Mouse (Mus musculus) layer of hippocampus, postnatal 36 days (tissue): Measurements from ENCODE around the gene Rwdd2b. TPM values are rescaled to one million over a fixed set of nuclear protein-coding genes. Genes with fewer than 3 reads are reported as not detected.

Experiments
- DNase-seq, 2 experiments: peaks; one replicate each; pipeline ENCODE4 v3.0.0; 2022
- total RNA-seq, 2 experiments: library from RNA; stranded (reverse); gene quantifications; 2 replicates each; pipeline ENCODE4 v1.2.3; 2021

Gene Rwdd2b
- total RNA-seq, 2 experiments from 2014 or later, result 9.1 to 10.3 TPM

- no peak for DNase-seq
These were observed 35.4 kb downstream of the Rwdd2b start for GRCm38 (mm10) chr16:87405001-87405400.

- DNase-seq, result peak; percentile 40 to 45
These were observed 46.4 kb downstream of the Rwdd2b start for GRCm38 (mm10) chr16:87393813-87394548.

GRCm38 (mm10) chr16:87387444-87387977 lies 52.9 kb downstream of the Rwdd2b start:
- DNase-seq, result no peak

DNA sequence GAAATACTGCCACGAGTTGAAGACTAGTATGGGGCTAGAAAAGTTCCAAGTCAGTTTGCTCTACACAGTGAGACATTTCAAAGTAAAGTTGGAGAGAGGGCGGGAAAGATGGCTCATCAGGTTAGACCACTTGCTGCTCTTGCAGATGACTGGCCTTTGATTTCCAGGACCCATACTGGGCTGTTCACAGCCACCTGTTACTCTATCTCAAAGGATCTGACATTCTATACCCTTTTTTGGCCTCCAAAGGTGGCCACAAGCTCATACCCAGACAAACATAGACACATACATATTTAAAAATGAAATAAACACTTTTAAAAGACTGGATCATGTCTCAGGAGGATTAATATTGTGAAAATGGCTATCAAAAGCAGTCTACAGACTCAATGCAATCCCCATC lies 56.0 kb downstream of the Rwdd2b start:
- DNase-seq, result no peak

Other genes with a start within 250 kb of the Rwdd2b start
- gene N6amt1, start 86.4 kb downstream of the Rwdd2b start, total RNA-seq, result 10 to 100 TPM; 18.9 to 20.0 TPM
- gene Ltn1, start 8.0 kb downstream of the Rwdd2b start, total RNA-seq, result 10 to 100 TPM; 46.9 to 50.0 TPM
- 10 to 100 TPM; 42.0 to 47.6 TPM for gene Usp16, start 14.1 kb upstream of the Rwdd2b start, total RNA-seq
- gene Cct8, start 55.3 kb upstream of the Rwdd2b start, total RNA-seq, result 100 to 1,000 TPM; 171 to 186 TPM
- under 1 TPM; 0.27 to 0.83 TPM for gene Map3k7cl, start 112.8 kb upstream of the Rwdd2b start, total RNA-seq